Mouse (Mus musculus) cerebellum, adult 18-20 months (tissue): Measurements from ENCODE around the gene Rgs17.
A peak's percentile ranks its signal among the peaks of the same experiment; 100 is the strongest.
"Not testable (repeated sequence)": the region's sequence is repeated elsewhere in the genome, so short reads cannot be mapped to it uniquely, and the experiment has no call there.

ENCODE experiments used
- DNase-seq, 2 experiments: peaks; one replicate each; pipeline ENCODE4 v3.0.0; 2021

The Rgs17 gene

GRCm38 (mm10) chr10:5922294-5922828 is at the start of gene Rgs17:
Gene Rgs17, minus strand, starts transcription at chr10:5922400.
- DNase-seq = peak; percentile 69 to 72

GRCm38 (mm10) chr10:5967655-5968054 is 45.5 kb upstream of the Rgs17 start:
- no peak for DNase-seq

GRCm38 (mm10) chr10:5953787-5954186 is 31.6 kb upstream of the Rgs17 start:
- DNase-seq = not testable (repeated sequence)

GRCm38 (mm10) chr10:5924261-5924660 is 2.1 kb upstream of the Rgs17 start:
- no peak for DNase-seq

- peak in 1 of 2 experiments; percentile 13 for DNase-seq
Observed at GRCm38 (mm10) chr10:5923096-5923495, 896 bp upstream of the Rgs17 start.

GRCm38 (mm10) chr10:5921771-5922170 is 429 bp downstream of the Rgs17 start:
- DNase-seq = peak; percentile 31 to 47

- DNase-seq = peak; percentile 40 to 50
Observed at GRCm38 (mm10) chr10:5921031-5921551, 1.1 kb downstream of the Rgs17 start.

- peak; percentile 19 to 41 for DNase-seq
Observed at GRCm38 (mm10) chr10:5904399-5904798, 17.8 kb downstream of the Rgs17 start.

GRCm38 (mm10) chr10:5901777-5902176 is 20.4 kb downstream of the Rgs17 start:
- no peak for DNase-seq

- peak; percentile 52 to 67 for DNase-seq
Observed at GRCm38 (mm10) chr10:5900731-5901130, 21.5 kb downstream of the Rgs17 start.

- no peak for DNase-seq
Observed at GRCm38 (mm10) chr10:5877106-5877505, 45.1 kb downstream of the Rgs17 start.

GRCm38 (mm10) chr10:5871081-5871480 is 51.1 kb downstream of the Rgs17 start:
- no peak for DNase-seq

- peak; percentile 34 to 44 for DNase-seq
Observed at GRCm38 (mm10) chr10:5867981-5868552, 54.1 kb downstream of the Rgs17 start.

- DNase-seq = peak in 1 of 2 experiments; percentile 10
Observed at GRCm38 (mm10) chr10:5865996-5866395, 56.2 kb downstream of the Rgs17 start.

- DNase-seq = no peak
Observed at GRCm38 (mm10) chr10:5862669-5863068, 59.5 kb downstream of the Rgs17 start.

GRCm38 (mm10) chr10:5860849-5861248 is 61.4 kb downstream of the Rgs17 start:
- no peak for DNase-seq

GRCm38 (mm10) chr10:5859729-5860128 is 62.5 kb downstream of the Rgs17 start:
- DNase-seq = no peak

GRCm38 (mm10) chr10:5857996-5858549 is 64.1 kb downstream of the Rgs17 start:
- no peak for DNase-seq

GRCm38 (mm10) chr10:5853290-5853868 is 68.8 kb downstream of the Rgs17 start:
- DNase-seq = no peak

GRCm38 (mm10) chr10:5846939-5847338 is 75.3 kb downstream of the Rgs17 start:
- no peak for DNase-seq

GRCm38 (mm10) chr10:5841369-5841768 is 80.8 kb downstream of the Rgs17 start:
- peak; percentile 38 to 47 for DNase-seq

- DNase-seq = no peak
Observed at GRCm38 (mm10) chr10:5826336-5827025, 95.7 kb downstream of the Rgs17 start.

GRCm38 (mm10) chr10:5824779-5825178 is 97.4 kb downstream of the Rgs17 start:
- peak; percentile 47 to 50 for DNase-seq
